Mouse (Mus musculus) heart, postnatal 0 days (tissue): ENCODE measurements around the gene Ivns1abp.

Experiments
- CTCF ChIP-seq: IDR thresholded peaks from 2 replicates; pipeline ENCODE4 v1.5.1; 2016; ENCODE audit warnings: antibody characterized with exemption, control low read depth, low read depth
- EP300 ChIP-seq: IDR thresholded peaks from 2 replicates; pipeline ENCODE4 v1.6.1; 2016; ENCODE audit warnings: antibody characterized with exemption, low read depth

- no peak for TF ChIP-seq CTCF
- TF ChIP-seq EP300 = no peak
These were observed 35.8 kb upstream of the Ivns1abp start for GRCm38 (mm10) chr1:151308508-151308907.
